Mouse (Mus musculus) lung, postnatal 10 days (tissue): ENCODE results near the gene Dvl2.
A peak's percentile ranks its signal among the peaks of the same experiment; 100 is the strongest.

Source experiments
- DNase-seq: peaks from one replicate; pipeline ENCODE4 v3.0.0; 2021

Dvl2 gene

GRCm38 (mm10) chr11:69982225-69982624 lies 18.2 kb upstream of the Dvl2 start, which contains the start of gene Elp5:
Gene Elp5 (minus strand): TSS chr11:69982517.
- DNase-seq: no peak

- peak; percentile 23 for DNase-seq
Observed at GRCm38 (mm10) chr11:69982877-69983276, 17.5 kb upstream of the Dvl2 start.

- DNase-seq: no peak
Observed at GRCm38 (mm10) chr11:69983377-69983776, 17.0 kb upstream of the Dvl2 start.

GRCm38 (mm10) chr11:69984431-69984830 lies 16.0 kb upstream of the Dvl2 start:
- DNase-seq: no peak

GRCm38 (mm10) chr11:69989949-69990348 lies 10.4 kb upstream of the Dvl2 start:
- no peak for DNase-seq

- peak; percentile 99 for DNase-seq
Observed at GRCm38 (mm10) chr11:69990850-69991691, 9.3 kb upstream of the Dvl2 start, which contains the start of gene Gabarap. Gene Gabarap (plus strand): TSS chr11:69991143.

- no peak for DNase-seq
Observed at GRCm38 (mm10) chr11:69991711-69992110, 8.7 kb upstream of the Dvl2 start.

- DNase-seq: peak; percentile 31
Observed at GRCm38 (mm10) chr11:69992396-69992795, 8.0 kb upstream of the Dvl2 start.

- no peak for DNase-seq
Observed at GRCm38 (mm10) chr11:69992932-69993331, 7.5 kb upstream of the Dvl2 start.

- no peak for DNase-seq
Observed at GRCm38 (mm10) chr11:69994401-69995090, 5.8 kb upstream of the Dvl2 start.

GRCm38 (mm10) chr11:69995391-69995960 lies 4.9 kb upstream of the Dvl2 start, which contains the start of gene Phf23:
Gene Phf23 (plus strand): TSS chr11:69995777.
- DNase-seq: peak; percentile 99

- DNase-seq: no peak
Observed at GRCm38 (mm10) chr11:69996161-69997061, 4.0 kb upstream of the Dvl2 start.

- peak; percentile 94 for DNase-seq
Observed at GRCm38 (mm10) chr11:69997070-69997509, 3.3 kb upstream of the Dvl2 start.

GRCm38 (mm10) chr11:69998567-69999491 lies 1.6 kb upstream of the Dvl2 start:
- DNase-seq: no peak

- DNase-seq: no peak
Observed at GRCm38 (mm10) chr11:69999666-70000065, 729 bp upstream of the Dvl2 start.

GRCm38 (mm10) chr11:70001159-70001558 lies 764 bp downstream of the Dvl2 start:
- no peak for DNase-seq

GRCm38 (mm10) chr11:70001865-70002264 lies 1.5 kb downstream of the Dvl2 start:
- peak; percentile 81 for DNase-seq

- no peak for DNase-seq
Observed at GRCm38 (mm10) chr11:70002471-70002870, 2.1 kb downstream of the Dvl2 start.

- no peak for DNase-seq
Observed at GRCm38 (mm10) chr11:70005521-70005920, 5.1 kb downstream of the Dvl2 start.

GRCm38 (mm10) chr11:70010033-70010432 lies 9.6 kb downstream of the Dvl2 start:
- DNase-seq: no peak

- DNase-seq: no peak
Observed at GRCm38 (mm10) chr11:70010548-70010947, 10.2 kb downstream of the Dvl2 start.
